Mouse (Mus musculus) regulatory T cell (primary cell): Measurements from ENCODE around the gene Lrrc41.

Experiments used
- in situ Hi-C: fragments of 300-600 bp; cut with MboI, MseI; formaldehyde crosslinking; loops from one replicate; pipeline ENCODE4 v1.15.1; 2025; ENCODE audit warnings: high pct_unique_total_duplicates

Gene Lrrc41

GRCm38 (mm10) chr4:116077240-116078095 lies 2.4 kb downstream of the Lrrc41 start:
- in situ Hi-C loops: no loop called here

- in situ Hi-C loops: no loop called here
Observed at GRCm38 (mm10) chr4:116088510-116089249, 13.6 kb downstream of the Lrrc41 start.

GRCm38 (mm10) chr4:116096291-116096690 lies 21.2 kb downstream of the Lrrc41 start:
- in situ Hi-C loops: no loop called here

GRCm38 (mm10) chr4:116097211-116097610 lies 22.1 kb downstream of the Lrrc41 start:
- in situ Hi-C loops: no loop called here

GRCm38 (mm10) chr4:116100959-116101358 lies 25.9 kb downstream of the Lrrc41 start:
- in situ Hi-C loops: no loop called here

GRCm38 (mm10) chr4:116105278-116105677 lies 30.2 kb downstream of the Lrrc41 start:
- in situ Hi-C loops: no loop called here

GRCm38 (mm10) chr4:116110695-116111094 lies 35.6 kb downstream of the Lrrc41 start:
- in situ Hi-C loops: no loop called here

- in situ Hi-C loops: no loop called here
Observed at GRCm38 (mm10) chr4:116111486-116111885, 36.4 kb downstream of the Lrrc41 start.

- in situ Hi-C loops: no loop called here
Observed at GRCm38 (mm10) chr4:116122762-116123161, 47.7 kb downstream of the Lrrc41 start.

GRCm38 (mm10) chr4:116123602-116124519 lies 48.8 kb downstream of the Lrrc41 start, which contains the start of the genes Rad54l and Pomgnt1:
TSS of gene Rad54l (minus strand) at chr4:116123690.
TSS of gene Pomgnt1 (plus strand) at chr4:116123840.
- in situ Hi-C loops: no loop called here

- in situ Hi-C loops: no loop called here
Observed at GRCm38 (mm10) chr4:116125803-116126386, 50.8 kb downstream of the Lrrc41 start.

GRCm38 (mm10) chr4:116127956-116128355 lies 52.9 kb downstream of the Lrrc41 start:
- in situ Hi-C loops: no loop called here

GRCm38 (mm10) chr4:116133126-116133525 lies 58.1 kb downstream of the Lrrc41 start:
- in situ Hi-C loops: no loop called here

- in situ Hi-C loops: no loop called here
Observed at GRCm38 (mm10) chr4:116134990-116135389, 59.9 kb downstream of the Lrrc41 start.

- in situ Hi-C loops: no loop called here
Observed at GRCm38 (mm10) chr4:116137421-116137996, 62.4 kb downstream of the Lrrc41 start.

GRCm38 (mm10) chr4:116140801-116141574 lies 65.9 kb downstream of the Lrrc41 start:
- in situ Hi-C loops: no loop called here

- in situ Hi-C loops: no loop called here
Observed at GRCm38 (mm10) chr4:116141736-116142135, 66.7 kb downstream of the Lrrc41 start.

- in situ Hi-C loops: no loop called here
Observed at GRCm38 (mm10) chr4:116142269-116142668, 67.2 kb downstream of the Lrrc41 start.

- in situ Hi-C loops: no loop called here
Observed at GRCm38 (mm10) chr4:116143317-116143811, 68.3 kb downstream of the Lrrc41 start.
